Mouse (Mus musculus): ENCODE measurements around the gene Sirt2.

DNA sequence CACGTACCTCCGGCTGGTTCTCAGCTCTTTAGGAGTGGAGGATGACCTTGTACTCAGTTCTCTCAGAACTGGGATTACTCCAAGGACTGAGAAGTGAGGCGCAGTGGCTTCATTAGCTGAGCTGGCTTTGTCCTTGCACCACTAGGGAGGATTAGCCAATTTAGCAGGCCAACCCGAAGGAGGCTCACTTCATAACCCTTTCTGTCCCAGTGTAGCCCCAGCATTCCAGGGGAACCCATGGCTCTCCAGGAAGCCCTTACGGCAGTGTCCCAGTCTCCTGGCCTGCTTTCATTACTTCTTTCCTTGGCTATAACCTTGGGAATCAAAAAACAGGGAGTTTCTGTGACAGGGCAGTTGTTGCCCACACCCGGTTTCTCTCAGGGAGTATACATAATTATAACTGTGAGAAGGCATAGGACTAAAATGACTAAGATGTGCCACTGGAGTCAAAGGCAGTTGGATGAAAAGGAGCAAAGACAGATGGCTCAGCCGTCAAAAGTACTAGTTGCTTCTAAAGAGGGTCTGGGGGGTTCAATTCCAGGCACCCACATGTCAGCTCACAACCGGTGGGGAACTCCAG, 41.2 kb downstream of the Sirt2 start:
- TF ChIP-seq GATA1 (IDR thresholded peaks at IDR 0.05; ENCODE audit: borderline replicate concordance, low read length) (no peak), FLI1 (IDR thresholded peaks at IDR 0.05; ENCODE audit: low read length) (no peak)

All from megakaryocyte, embryonic 14.5 days (primary cell).